Mouse (Mus musculus): ENCODE data around the gene Sdk1. TPM values are rescaled to one million over a fixed set of nuclear protein-coding genes. Genes with fewer than 3 reads are reported as not detected.

Gene Sdk1
- polyA plus RNA-seq, 1 experiment from 2014 or later = 3.4 TPM

DNA sequence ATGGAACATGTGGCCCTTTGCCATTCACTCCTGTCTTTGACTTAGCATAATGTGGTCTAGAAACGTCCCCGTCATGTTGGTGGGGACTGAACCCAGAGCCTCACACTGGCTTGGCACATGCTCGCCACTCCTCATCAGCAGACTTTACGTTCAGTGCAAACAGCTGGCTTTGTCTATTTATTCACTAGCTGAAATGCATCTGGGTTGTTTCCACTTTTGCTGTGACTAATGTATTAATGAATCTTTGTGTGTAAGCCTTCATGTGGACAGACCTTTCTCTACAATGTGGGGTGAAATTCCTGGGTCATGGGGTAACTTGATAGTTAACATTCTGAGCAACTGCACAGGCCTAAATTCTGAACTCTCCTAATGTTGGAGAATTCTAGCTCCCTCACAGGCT lies 317.4 kb downstream of the Sdk1 start:
- Histone ChIP-seq H3K4me3 (replicated peaks; ENCODE audit: low read length) (no peak overlapping the region), H3K4me1 (ENCODE audit: control insufficient read depth, insufficient read depth, low read length) (no peaks in the 10 kb centered on the region), H3K27me3 (ENCODE audit: control insufficient read depth, insufficient read depth, low read length) (no peaks in the 10 kb centered on the region), H3K9me3 (replicated peaks; ENCODE audit: control insufficient read depth, low read length) (no peaks in the 10 kb centered on the region), H3K4me2 (ENCODE audit: low read depth, low read length) (no peak overlapping the region), H3K36me3 (ENCODE audit: control insufficient read depth, insufficient read depth, low read length) (no peaks in the 10 kb centered on the region), H3K9ac (ENCODE audit: low read length) (no peak overlapping the region), H3K27ac (ENCODE audit: low read length) (no peak overlapping the region)
- 45% methylated on average over 4 of the region's 4 CpGs for WGBS
- no peak for ATAC-seq (ENCODE audit: insufficient read depth, low FRiP score)

DNA sequence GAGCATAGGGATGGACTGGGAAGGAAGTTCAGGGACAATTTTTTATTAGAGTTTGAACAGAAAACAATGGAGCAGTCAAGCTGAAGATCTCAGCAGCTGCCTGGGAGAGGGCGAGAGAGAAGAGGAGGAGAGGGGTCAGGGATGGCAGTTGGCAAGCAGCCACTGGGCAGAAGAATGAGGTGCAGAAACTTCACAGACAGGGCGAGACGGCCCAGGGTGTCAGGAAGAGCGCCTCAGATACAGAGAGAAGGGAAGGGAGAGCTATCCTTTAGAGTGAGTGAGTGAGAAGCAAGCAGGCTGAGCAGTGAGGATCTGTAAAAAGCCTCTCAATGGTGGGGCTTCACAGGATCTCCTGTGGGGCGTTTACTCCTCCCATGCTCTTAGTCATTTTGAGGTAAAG lies 319.0 kb downstream of the Sdk1 start:
- no peaks in the 10 kb centered on the region for H3K36me3 ChIP-seq (ENCODE audit: control insufficient read depth, insufficient read depth, low read length)
- 0 out of 2 replicates have a peak, but pooled peaks have one; percentile 25 for ATAC-seq (ENCODE audit: insufficient read depth, low FRiP score)
- H3K9ac ChIP-seq (ENCODE audit: low read length) = no peak overlapping the region
- no peaks in the 10 kb centered on the region for H3K27me3 ChIP-seq (ENCODE audit: control insufficient read depth, insufficient read depth, low read length)
- no peak overlapping the region for H3K4me2 ChIP-seq (ENCODE audit: low read depth, low read length)
- 42% methylated on average over 5 of the region's 5 CpGs for WGBS
- H3K4me1 ChIP-seq (ENCODE audit: control insufficient read depth, insufficient read depth, low read length) = no peaks in the 10 kb centered on the region
- H3K9me3 ChIP-seq (replicated peaks; ENCODE audit: control insufficient read depth, low read length) = no peaks in the 10 kb centered on the region
- H3K27ac ChIP-seq (ENCODE audit: low read length) = no peak overlapping the region
- no peak overlapping the region for H3K4me3 ChIP-seq (replicated peaks; ENCODE audit: low read length)

- no peak for ATAC-seq (ENCODE audit: insufficient read depth, low FRiP score)
- 29% methylated on average over 3 of the region's 3 CpGs for WGBS
- Histone ChIP-seq H3K27ac (ENCODE audit: low read length) (no peak overlapping the region), H3K9ac (ENCODE audit: low read length) (no peak overlapping the region), H3K4me2 (ENCODE audit: low read depth, low read length) (no peak overlapping the region), H3K9me3 (replicated peaks; ENCODE audit: control insufficient read depth, low read length) (no peaks in the 10 kb centered on the region), H3K27me3 (ENCODE audit: control insufficient read depth, insufficient read depth, low read length) (no peaks in the 10 kb centered on the region), H3K4me1 (ENCODE audit: control insufficient read depth, insufficient read depth, low read length) (no peaks in the 10 kb centered on the region), H3K4me3 (replicated peaks; ENCODE audit: low read length) (no peak overlapping the region), H3K36me3 (ENCODE audit: control insufficient read depth, insufficient read depth, low read length) (no peaks in the 10 kb centered on the region)
Measured at GRCm38 (mm10) chr5:141561989-141562560, 320.8 kb downstream of the Sdk1 start.

- Histone ChIP-seq H3K36me3 (ENCODE audit: control insufficient read depth, insufficient read depth, low read length) (no peaks in the 10 kb centered on the region), H3K27ac (ENCODE audit: low read length) (no peak overlapping the region), H3K4me2 (ENCODE audit: low read depth, low read length) (no peak overlapping the region), H3K9ac (ENCODE audit: low read length) (no peak overlapping the region), H3K4me1 (ENCODE audit: control insufficient read depth, insufficient read depth, low read length) (no peaks in the 10 kb centered on the region), H3K27me3 (ENCODE audit: control insufficient read depth, insufficient read depth, low read length) (no peaks in the 10 kb centered on the region), H3K9me3 (replicated peaks; ENCODE audit: control insufficient read depth, low read length) (no peaks in the 10 kb centered on the region), H3K4me3 (replicated peaks; ENCODE audit: low read length) (no peak overlapping the region)
- WGBS = 85% methylated on average over 5 of the region's 5 CpGs
- ATAC-seq (ENCODE audit: insufficient read depth, low FRiP score) = no peak
Measured at GRCm38 (mm10) chr5:141564197-141564596, 322.9 kb downstream of the Sdk1 start.

GRCm38 (mm10) chr5:141568106-141568505 lies 326.8 kb downstream of the Sdk1 start:
- no peak overlapping the region for H3K9ac ChIP-seq (ENCODE audit: low read length)
- 76% methylated on average over 2 of the region's 2 CpGs for WGBS
- H3K4me2 ChIP-seq (ENCODE audit: low read depth, low read length) = no peak overlapping the region
- H3K4me3 ChIP-seq (replicated peaks; ENCODE audit: low read length) = no peak overlapping the region
- ATAC-seq (ENCODE audit: insufficient read depth, low FRiP score) = no peak
- no peaks in the 10 kb centered on the region for H3K36me3 ChIP-seq (ENCODE audit: control insufficient read depth, insufficient read depth, low read length)
- H3K4me1 ChIP-seq (ENCODE audit: control insufficient read depth, insufficient read depth, low read length) = no peaks in the 10 kb centered on the region
- no peaks in the 10 kb centered on the region for H3K27me3 ChIP-seq (ENCODE audit: control insufficient read depth, insufficient read depth, low read length)
- H3K27ac ChIP-seq (ENCODE audit: low read length) = no peak overlapping the region
- H3K9me3 ChIP-seq (replicated peaks; ENCODE audit: control insufficient read depth, low read length) = no peaks in the 10 kb centered on the region

- Histone ChIP-seq H3K27me3 (ENCODE audit: control insufficient read depth, insufficient read depth, low read length) (no peaks in the 10 kb centered on the region), H3K9me3 (replicated peaks; ENCODE audit: control insufficient read depth, low read length) (no peaks in the 10 kb centered on the region), H3K4me1 (ENCODE audit: control insufficient read depth, insufficient read depth, low read length) (0 out of 2 replicates have a peak, but pooled peaks cover 6% of the 10 kb centered on the region), H3K27ac (ENCODE audit: low read length) (no peak overlapping the region), H3K4me3 (replicated peaks; ENCODE audit: low read length) (no peak overlapping the region), H3K9ac (ENCODE audit: low read length) (no peak overlapping the region), H3K36me3 (ENCODE audit: control insufficient read depth, insufficient read depth, low read length) (no peaks in the 10 kb centered on the region), H3K4me2 (ENCODE audit: low read depth, low read length) (no peak overlapping the region)
- no peak for ATAC-seq (ENCODE audit: insufficient read depth, low FRiP score)
- 74% methylated on average over 6 of the region's 6 CpGs for WGBS
Measured at GRCm38 (mm10) chr5:141570442-141570841, 329.2 kb downstream of the Sdk1 start.

DNA sequence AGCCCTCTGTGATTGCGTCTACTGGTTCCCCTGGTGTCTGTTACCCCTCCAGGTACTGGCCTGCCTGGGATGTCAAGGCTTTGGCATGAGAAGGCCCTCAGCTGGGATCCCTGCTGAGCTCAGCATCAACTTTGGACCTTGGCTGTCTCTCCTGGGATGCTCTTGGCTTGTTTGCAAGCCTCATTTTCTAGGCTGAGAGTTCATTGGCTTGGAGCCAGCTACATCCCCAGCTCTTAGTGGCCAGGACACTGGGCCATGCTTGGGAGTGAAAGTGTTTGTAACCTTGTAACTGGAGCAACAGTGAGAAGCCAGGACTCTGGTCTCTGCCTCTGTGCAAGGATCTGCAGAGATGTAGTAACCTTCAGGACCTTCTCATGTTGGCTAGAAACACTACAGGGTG lies 333.0 kb downstream of the Sdk1 start:
- Histone ChIP-seq H3K9me3 (replicated peaks; ENCODE audit: control insufficient read depth, low read length) (no peaks in the 10 kb centered on the region), H3K4me3 (replicated peaks; ENCODE audit: low read length) (no peak overlapping the region), H3K4me1 (ENCODE audit: control insufficient read depth, insufficient read depth, low read length) (0 out of 2 replicates have a peak, but pooled peaks cover 6% of the 10 kb centered on the region), H3K9ac (ENCODE audit: low read length) (no peak overlapping the region), H3K36me3 (ENCODE audit: control insufficient read depth, insufficient read depth, low read length) (no peaks in the 10 kb centered on the region), H3K27ac (ENCODE audit: low read length) (no peak overlapping the region), H3K4me2 (ENCODE audit: low read depth, low read length) (no peak overlapping the region), H3K27me3 (ENCODE audit: control insufficient read depth, insufficient read depth, low read length) (no peaks in the 10 kb centered on the region)
- ATAC-seq (ENCODE audit: insufficient read depth, low FRiP score) = peak; percentile 17; the same call in 1 of the 2 replicates
- WGBS = 60% methylated on average over 1 of the region's 1 CpGs

DNA sequence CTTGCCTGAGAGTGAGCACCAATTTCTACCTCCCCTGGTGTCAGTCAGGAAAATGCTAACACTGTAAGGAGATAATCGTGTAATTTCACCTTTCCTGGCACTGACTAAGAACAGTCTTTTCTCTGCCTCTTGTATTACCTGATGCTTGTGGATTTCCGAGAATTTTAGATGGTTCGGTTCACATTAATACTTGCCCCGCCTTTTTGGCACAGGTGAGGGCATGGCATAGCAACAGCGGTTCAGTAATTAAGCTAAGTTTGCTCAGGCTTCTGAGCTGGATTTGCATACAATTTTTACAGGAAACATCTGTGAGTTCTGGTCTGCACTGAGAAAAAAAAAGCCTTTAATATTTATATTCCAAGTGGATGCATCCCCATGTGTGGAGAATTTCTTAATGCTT lies 350.0 kb downstream of the Sdk1 start:
- Histone ChIP-seq H3K36me3 (ENCODE audit: control insufficient read depth, insufficient read depth, low read length) (no peaks in the 10 kb centered on the region), H3K4me1 (ENCODE audit: control insufficient read depth, insufficient read depth, low read length) (no peaks in the 10 kb centered on the region), H3K4me2 (ENCODE audit: low read depth, low read length) (no peak overlapping the region), H3K9ac (ENCODE audit: low read length) (no peak overlapping the region), H3K27ac (ENCODE audit: low read length) (no peak overlapping the region), H3K27me3 (ENCODE audit: control insufficient read depth, insufficient read depth, low read length) (no peaks in the 10 kb centered on the region), H3K4me3 (replicated peaks; ENCODE audit: low read length) (no peak overlapping the region), H3K9me3 (replicated peaks; ENCODE audit: control insufficient read depth, low read length) (no peaks in the 10 kb centered on the region)
- ATAC-seq (ENCODE audit: insufficient read depth, low FRiP score) = no peak
- WGBS = 64% methylated on average over 5 of the region's 5 CpGs

GRCm38 (mm10) chr5:141612721-141613120 lies 371.4 kb downstream of the Sdk1 start:
- Histone ChIP-seq H3K4me3 (replicated peaks; ENCODE audit: low read length) (no peak overlapping the region), H3K4me2 (ENCODE audit: low read depth, low read length) (no peak overlapping the region), H3K27ac (ENCODE audit: low read length) (no peak overlapping the region), H3K9ac (ENCODE audit: low read length) (no peak overlapping the region), H3K4me1 (ENCODE audit: control insufficient read depth, insufficient read depth, low read length) (no peaks in the 10 kb centered on the region), H3K27me3 (ENCODE audit: control insufficient read depth, insufficient read depth, low read length) (no peaks in the 10 kb centered on the region), H3K9me3 (replicated peaks; ENCODE audit: control insufficient read depth, low read length) (no peaks in the 10 kb centered on the region), H3K36me3 (ENCODE audit: control insufficient read depth, insufficient read depth, low read length) (no peaks in the 10 kb centered on the region)
- 74% methylated on average over 10 of the region's 10 CpGs for WGBS
- ATAC-seq (ENCODE audit: insufficient read depth, low FRiP score) = no peak
